Mouse (Mus musculus) ovary, adult 2 months (tissue): Measurements from ENCODE around the gene Cradd. TPM values are rescaled to one million over a fixed set of nuclear protein-coding genes. Genes with fewer than 3 reads are reported as not detected.

Experiments
- polyA plus RNA-seq: library from polyadenylated mRNA; depleted of rRNA; stranded (reverse); fragments of >200 nt; gene quantifications from 2 replicates; pipeline ENCODE4 v1.2.3, GENCODE M21; 2012; rRNA removed

Cradd gene
- polyA plus RNA-seq, result 39.5 and 41.7 TPM in 2 replicates

GRCm38 (mm10) chr10:95323393-95324277 is at the start of gene Cradd:
Gene Cradd (minus strand): TSS chr10:95324133.

Other genes with a start within 250 kb of the Cradd start
- 251 and 375 TPM in 2 replicates for gene Socs2, start 93.0 kb upstream of the Cradd start, polyA plus RNA-seq
- 27.9 and 43.5 TPM in 2 replicates for gene Mrpl42, start 177.8 kb upstream of the Cradd start, polyA plus RNA-seq
- 21.2 and 35.8 TPM in 2 replicates for gene Ube2n, start 191.0 kb upstream of the Cradd start, polyA plus RNA-seq
- 51.1 and 130 TPM in 2 replicates for gene Nudt4, start 240.0 kb upstream of the Cradd start, polyA plus RNA-seq